Mouse (Mus musculus) thymus, adult 2 months (tissue): ENCODE measurements around the gene Cdh18.

Source experiments
- CTCF ChIP-seq: fragments of 200-500 bp; IDR thresholded peaks from 2 replicates; pipeline ENCODE4 v1.5.1; 2012; ENCODE audit warnings: mild to moderate bottlenecking, control low read depth, low read length, moderate library complexity, borderline replicate concordance; ENCODE audit not compliant: control insufficient read depth, poor library complexity, insufficient read depth; ENCODE audit errors: extremely low read depth
- POLR2A ChIP-seq: fragments of 200-500 bp; IDR thresholded peaks from 2 replicates; pipeline ENCODE4 v1.6.1; 2012; ENCODE audit warnings: mild to moderate bottlenecking, low read length, control low read depth, moderate library complexity; ENCODE audit not compliant: control insufficient read depth, poor library complexity, insufficient read depth; ENCODE audit errors: extremely low read depth

DNA sequence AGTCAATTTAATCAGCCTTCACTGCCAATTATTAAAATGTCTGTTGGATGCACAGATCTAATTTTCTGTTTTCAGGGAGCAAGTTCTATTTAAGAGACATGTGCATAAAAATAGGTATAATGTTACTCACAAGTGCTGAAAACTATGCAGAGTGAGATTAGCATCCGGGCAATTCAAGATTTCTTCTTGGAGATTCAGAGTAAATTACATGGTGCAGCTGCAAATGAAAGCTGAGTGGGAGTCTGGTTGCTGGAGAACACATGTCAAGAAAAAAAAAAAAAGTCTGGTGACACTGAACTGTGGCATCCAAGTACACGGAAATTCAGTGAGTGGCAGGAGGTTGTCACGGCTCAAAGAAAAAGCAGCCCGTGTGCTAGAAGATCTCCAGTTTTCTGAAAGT is 348.9 kb downstream of the Cdh18 start:
- TF ChIP-seq CTCF (no peak), POLR2A (no peak)
